Mouse (Mus musculus) olfactory bulb, adult 2 months (tissue): ENCODE data around the gene Sema6c.

Source experiments
- CTCF ChIP-seq: fragments of 200-500 bp; IDR thresholded peaks from 2 replicates; pipeline ENCODE4 v1.5.1; 2012; ENCODE audit warnings: low read depth, mild to moderate bottlenecking, low read length, moderate library complexity; ENCODE audit not compliant: insufficient read depth
- POLR2A ChIP-seq: fragments of 200-500 bp; IDR thresholded peaks from 2 replicates; pipeline ENCODE4 v1.6.1; 2012; ENCODE audit warnings: mild to moderate bottlenecking, low read depth, low read length, moderate library complexity; ENCODE audit not compliant: insufficient read depth

- TF ChIP-seq CTCF (no peak), POLR2A (no peak)
These were observed 2.0 kb downstream of the Sema6c start for GRCm38 (mm10) chr3:95162345-95162628.
